In the genomic region with DNA sequence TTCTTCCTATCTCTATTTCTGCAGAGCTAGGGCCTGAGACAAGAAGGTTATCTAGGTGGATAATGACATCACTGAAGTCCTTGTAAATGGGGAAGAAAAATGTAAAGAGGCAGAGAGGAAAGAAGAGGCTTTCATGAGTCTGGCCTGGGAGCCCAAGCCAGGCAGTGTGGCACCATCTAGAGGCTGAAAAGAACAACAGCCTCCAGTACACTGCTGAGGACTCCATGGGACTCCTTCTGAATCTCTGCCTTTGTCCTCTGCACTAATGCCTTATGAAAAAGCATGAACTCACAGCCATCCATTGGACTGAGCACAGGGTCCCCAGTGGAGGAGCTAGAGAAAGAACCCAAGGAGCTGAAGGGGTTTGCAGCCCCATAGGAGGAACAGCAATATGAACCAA, we compare ENCODE assay signal across 12 mouse cellular contexts. TPM values are rescaled to one million over a fixed set of nuclear protein-coding genes. Genes with fewer than 3 reads are reported as not detected.
DNase-seq lines count a peak whose midpoint lies in the region; ATAC-seq and TF ChIP-seq lines count a peak whose summit lies in the region.
"Not testable (repeated sequence)": the region's sequence is repeated elsewhere in the genome, so short reads cannot be mapped to it uniquely, and the experiment has no call there.
"Had no signal": no experiment of that assay in that cellular context is flagged by ENCODE, and none has a peak within 500 bp of the region (broad histone marks: within the 10 kb centered on the region; RNA-seq: fewer than 3 reads in every experiment).

No protein-coding gene starts in this region.

- TF ChIP-seq POLR2A in embryonic fibroblast, embryonic 13.5 days (IDR thresholded peaks at IDR 0.05; ENCODE audit: low read depth, low read length): not testable (repeated sequence)

- not testable (repeated sequence) for H3K4me3 ChIP-seq in embryonic fibroblast, embryonic 13.5 days (ENCODE audit: insufficient read depth, low read length); liver, embryonic 14.5 days (ENCODE audit: insufficient read depth in 1 of 2, low read depth in 2 of 2, low read length in 2 of 2); midbrain, embryonic 16.5 days (ENCODE audit: low read depth, low read length)

- not testable (repeated sequence) for H3K27me3 ChIP-seq in liver, embryonic 14.5 days (ENCODE audit: control insufficient read depth, insufficient read depth, low read length); midbrain, embryonic 16.5 days (ENCODE audit: control insufficient read depth, insufficient read depth, low read depth, low read length); splenic B cell, adult 2 months (ENCODE audit: control insufficient read depth, insufficient read depth, low read length, poor library complexity, severe bottlenecking)

- peak; percentile 54 for TF ChIP-seq CTCF in embryonic fibroblast, embryonic 13.5 days (IDR thresholded peaks at IDR 0.05; ENCODE audit: borderline replicate concordance, insufficient read depth, low read length)
- TF ChIP-seq CTCF in liver, embryonic 14.5 days (IDR thresholded peaks at IDR 0.05; ENCODE audit: low read depth): peak; percentile 56

- not testable (repeated sequence) for H3K9me3 ChIP-seq in liver, embryonic 14.5 days (ENCODE audit: control insufficient read depth, low read length); midbrain, embryonic 16.5 days (replicated peaks; ENCODE audit: control insufficient read depth, low read length, poor library complexity, severe bottlenecking)

- TF ChIP-seq EP300 in liver, embryonic 14.5 days (IDR thresholded peaks at IDR 0.05; ENCODE audit: low read depth): not testable (repeated sequence)

- DNase-seq in CD4-positive, CD25-positive, alpha-beta regulatory T cell, adult 2 months (ENCODE audit: low read depth, low spot score): peak; percentile 71
- peak; percentile 41 for DNase-seq in adrenal gland, adult 2 months
- peak; percentile 30 to 59 for DNase-seq in kidney, postnatal 25 days
- not testable (repeated sequence) for DNase-seq in liver, embryonic 14.5 days (ENCODE audit: low read depth in 3 of 3, low spot score in 3 of 3)
- peak; percentile 66 for DNase-seq in splenic B cell, adult 2 months (ENCODE audit: low read depth, low spot score)

- not testable (repeated sequence) for H3K36me3 ChIP-seq in liver, embryonic 14.5 days (replicated peaks; ENCODE audit: control insufficient read depth, insufficient read depth, low read depth); midbrain, embryonic 16.5 days (ENCODE audit: control insufficient read depth, insufficient read depth, low read length); splenic B cell, adult 2 months (ENCODE audit: control insufficient read depth, insufficient read depth, low read length, poor library complexity, severe bottlenecking)

- not testable (repeated sequence) for H3K4me1 ChIP-seq in embryonic fibroblast, embryonic 13.5 days (ENCODE audit: control insufficient read depth, insufficient read depth, low read length); liver, embryonic 14.5 days (replicated peaks; ENCODE audit: control insufficient read depth in 2 of 2, insufficient read depth in 2 of 2, low read length in 1 of 2); midbrain, embryonic 16.5 days (ENCODE audit: control insufficient read depth, insufficient read depth, low read length)

- peak; percentile 87 to 93 for ATAC-seq in hematopoietic stem cell, adult 5-6 weeks (replicated peaks in 1 of 2; ENCODE audit: insufficient read depth in 1 of 2, low FRiP score in 2 of 2, low TSS enrichment in 1 of 2, low read depth in 1 of 2, poor library complexity in 2 of 2, severe bottlenecking in 2 of 2)
- not testable (repeated sequence) for ATAC-seq in liver, embryonic 14.5 days (ENCODE audit: insufficient read depth)
- ATAC-seq in midbrain, embryonic 16.5 days: peak; percentile 75; the same call in 1 of the 2 replicates

- not testable (repeated sequence) for H3K4me2 ChIP-seq in liver, embryonic 14.5 days (ENCODE audit: low read depth); midbrain, embryonic 16.5 days (ENCODE audit: low read length)

- H3K27ac ChIP-seq in embryonic fibroblast, embryonic 13.5 days (ENCODE audit: insufficient read depth, low read length); liver, embryonic 14.5 days; midbrain, embryonic 16.5 days (ENCODE audit: low read length): not testable (repeated sequence)

- H3K9ac ChIP-seq in liver, embryonic 14.5 days (replicated peaks); midbrain, embryonic 16.5 days (ENCODE audit: low read depth, low read length): not testable (repeated sequence)

RNA-seq across cellular contexts. Expression of gene Tdpoz2, which starts 43.5 kb away (rescaled TPM):
- under 1 TPM in 1 of 2 experiments, not detected in 1; 0.35 TPM for total RNA-seq in adrenal gland, adult 2 months (2021)
- polyA plus RNA-seq in adrenal gland, adult 2 months (2012; rRNA removed): not detected in 2 replicates
- polyA plus RNA-seq in embryonic fibroblast, embryonic 13.5 days (2011; ENCODE audit: insufficient read length, low read depth, missing spikeins): not detected in 2 replicates
- not detected in 2 replicates for total RNA-seq in hematopoietic stem cell, adult 5-6 weeks (2017)
- not detected in 2 replicates for polyA plus RNA-seq in liver, embryonic 14.5 days (2012; rRNA removed)
- not detected in 2 replicates for polyA plus RNA-seq in liver, embryonic 14.5 days (2014; fragmentation: Nextera tagmentation; extraction: Ambion mirVana)
- polyA plus RNA-seq in midbrain, embryonic 16.5 days (2015; fragmentation: Nextera tagmentation; extraction: Ambion mirVana): not detected in 2 replicates
- total RNA-seq: left cerebral cortex, postnatal 10 days had no signal
- polyA plus RNA-seq: hindbrain, embryonic 12.5 days; neural tube, embryonic 12.5 days; stomach, embryonic 15.5 days had no signal

RNA-seq across cellular contexts. Expression of gene S100a10, which starts 54.1 kb away (rescaled TPM):
- 100 to 1,000 TPM; 173 to 196 TPM for total RNA-seq in adrenal gland, adult 2 months (2021)
- 16.3 and 17.7 TPM in 2 replicates for polyA plus RNA-seq in adrenal gland, adult 2 months (2012; rRNA removed)
- 373 and 491 TPM in 2 replicates for polyA plus RNA-seq in embryonic fibroblast, embryonic 13.5 days (2011; ENCODE audit: insufficient read length, low read depth, missing spikeins)
- 357 and 381 TPM in 2 replicates for total RNA-seq in hematopoietic stem cell, adult 5-6 weeks (2017)
- polyA plus RNA-seq in liver, embryonic 14.5 days (2012; rRNA removed): 23.5 and 25.0 TPM in 2 replicates
- 53.0 and 57.8 TPM in 2 replicates for polyA plus RNA-seq in liver, embryonic 14.5 days (2014; fragmentation: Nextera tagmentation; extraction: Ambion mirVana)
- polyA plus RNA-seq in midbrain, embryonic 16.5 days (2015; fragmentation: Nextera tagmentation; extraction: Ambion mirVana): 87.0 and 107 TPM in 2 replicates
